ENCODE assay signal across 9 mouse cellular contexts in genomic region chr5:139128476-139129065, GRCm38 (mm10). TPM values are rescaled to one million over a fixed set of nuclear protein-coding genes. Genes with fewer than 3 reads are reported as not detected.
DNase-seq lines count a peak whose midpoint lies in the region; ATAC-seq and TF ChIP-seq lines count a peak whose summit lies in the region.
"Had no signal": no experiment of that assay in that cellular context is flagged by ENCODE, and none has a peak within 500 bp of the region (broad histone marks: within the 10 kb centered on the region; RNA-seq: fewer than 3 reads in every experiment).

No protein-coding gene starts in this region.

- 60% methylated on average over 12 of the region's 12 CpGs for WGBS in heart, postnatal 0 days
- 47% methylated on average over 12 of the region's 12 CpGs for WGBS in embryonic facial prominence, embryonic 10.5 days
- 25% methylated on average over 12 of the region's 12 CpGs for WGBS in hindbrain, embryonic 13.5 days
- WGBS in midbrain, embryonic 12.5 days: 44% methylated on average over 12 of the region's 12 CpGs

- no peaks in the 10 kb centered on the region for H3K36me3 ChIP-seq in heart, postnatal 0 days (replicated peaks; ENCODE audit: control insufficient read depth, insufficient read depth, low read length)
- no peaks in the 10 kb centered on the region for H3K36me3 ChIP-seq in embryonic facial prominence, embryonic 10.5 days (replicated peaks)
- H3K36me3 ChIP-seq in hindbrain, embryonic 13.5 days: peaks cover 24% of the 10 kb centered on the region
- no peaks in the 10 kb centered on the region for H3K36me3 ChIP-seq in midbrain, embryonic 12.5 days

- H3K27ac ChIP-seq in heart, postnatal 0 days (ENCODE audit: low read depth): no peak overlapping the region
- H3K27ac ChIP-seq in embryonic facial prominence, embryonic 10.5 days (replicated peaks): no peak overlapping the region; the same call in 1 of the 2 replicates
- peak overlapping the region; percentile 87; the same call in 1 of the 2 replicates for H3K27ac ChIP-seq in hindbrain, embryonic 13.5 days
- H3K27ac ChIP-seq in midbrain, embryonic 12.5 days (replicated peaks): no peak overlapping the region

- no peak for DNase-seq in heart, postnatal 0 days (ENCODE audit: low spot score)
- no peak for DNase-seq in heart, adult 18-20 months
- no peak for DNase-seq in embryonic facial prominence, embryonic 10.5 days (ENCODE audit: low spot score)
- no peak for DNase-seq in adrenal gland, postnatal 36 days
- DNase-seq in ovary, postnatal 36 days (ENCODE audit: low spot score): no peak
- no peak for DNase-seq in layer of hippocampus, postnatal 25 days (ENCODE audit: extremely low spot score in 1 of 2, low spot score in 1 of 2)
- DNase-seq: lung, postnatal 4 days had no signal

- H3K4me3 ChIP-seq in heart, postnatal 0 days (ENCODE audit: low read depth, low read length): peak overlapping the region; percentile 57; the same call in 1 of the 2 replicates
- peak overlapping the region; percentile 71 for H3K4me3 ChIP-seq in embryonic facial prominence, embryonic 10.5 days
- peak overlapping the region; percentile 58 for H3K4me3 ChIP-seq in hindbrain, embryonic 13.5 days
- peak overlapping the region; percentile 59 for H3K4me3 ChIP-seq in midbrain, embryonic 12.5 days

- TF ChIP-seq CTCF in heart, postnatal 0 days (IDR thresholded peaks at IDR 0.05; ENCODE audit: low read depth): no peak

- peaks cover 16% of the 10 kb centered on the region; the same call in 1 of the 2 replicates for H3K27me3 ChIP-seq in heart, postnatal 0 days (ENCODE audit: control insufficient read depth, insufficient read depth, low read length)
- peaks cover 51% of the 10 kb centered on the region for H3K27me3 ChIP-seq in embryonic facial prominence, embryonic 10.5 days (replicated peaks; ENCODE audit: low read depth, poor library complexity, severe bottlenecking)
- H3K27me3 ChIP-seq in hindbrain, embryonic 13.5 days: peaks cover 15% of the 10 kb centered on the region
- H3K27me3 ChIP-seq in midbrain, embryonic 12.5 days: peaks cover 20% of the 10 kb centered on the region

- peaks cover 8% of the 10 kb centered on the region for H3K4me1 ChIP-seq in heart, postnatal 0 days (ENCODE audit: control insufficient read depth, insufficient read depth)
- peaks cover 11% of the 10 kb centered on the region for H3K4me1 ChIP-seq in embryonic facial prominence, embryonic 10.5 days
- H3K4me1 ChIP-seq in hindbrain, embryonic 13.5 days (replicated peaks): peaks cover 23% of the 10 kb centered on the region
- H3K4me1 ChIP-seq in midbrain, embryonic 12.5 days: peaks cover 14% of the 10 kb centered on the region; the same call in 1 of the 2 replicates

- H3K9ac ChIP-seq in heart, postnatal 0 days (replicated peaks; ENCODE audit: low read depth, low read length): no peak overlapping the region
- H3K9ac ChIP-seq in hindbrain, embryonic 13.5 days: peak overlapping the region; percentile 83
- H3K9ac ChIP-seq in midbrain, embryonic 12.5 days (replicated peaks): peak overlapping the region; percentile 63

- no peak for ATAC-seq in heart, postnatal 0 days (ENCODE audit: insufficient read depth, low read depth)
- ATAC-seq in hindbrain, embryonic 13.5 days (ENCODE audit: low FRiP score): no peak
- no peak for ATAC-seq in midbrain, embryonic 12.5 days (ENCODE audit: low FRiP score, low read depth)

- no peaks in the 10 kb centered on the region for H3K9me3 ChIP-seq in heart, postnatal 0 days (replicated peaks; ENCODE audit: control insufficient read depth, low read length)
- no peaks in the 10 kb centered on the region for H3K9me3 ChIP-seq in embryonic facial prominence, embryonic 10.5 days
- no peaks in the 10 kb centered on the region for H3K9me3 ChIP-seq in hindbrain, embryonic 13.5 days
- no peaks in the 10 kb centered on the region for H3K9me3 ChIP-seq in midbrain, embryonic 12.5 days

- no peak overlapping the region; the same call in 1 of the 2 replicates for H3K4me2 ChIP-seq in heart, postnatal 0 days (ENCODE audit: low read depth, low read length)
- H3K4me2 ChIP-seq in hindbrain, embryonic 13.5 days: peak overlapping the region; percentile 74
- peak overlapping the region; percentile 85 for H3K4me2 ChIP-seq in midbrain, embryonic 12.5 days (replicated peaks)

- no peak for TF ChIP-seq EP300 in heart, postnatal 0 days (IDR thresholded peaks at IDR 0.05; ENCODE audit: low read depth)

RNA-seq across cellular contexts. Expression of gene Prkar1b, which starts 21.2 kb away (rescaled TPM):
- 2.3 TPM in 2 replicates for total RNA-seq in heart, postnatal 0 days (2014; rRNA removed; ENCODE audit: low replicate concordance)
- polyA plus RNA-seq in heart, postnatal 0 days (2015; fragmentation: Nextera tagmentation; extraction: Ambion mirVana): 3.9 and 4.4 TPM in 2 replicates
- total RNA-seq in heart, adult 18-20 months (2021): 1 to 10 TPM; 1.5 to 2.0 TPM
- 7.3 and 9.0 TPM in 2 replicates for polyA plus RNA-seq in embryonic facial prominence, embryonic 10.5 days (2016; fragmentation: Nextera tagmentation; extraction: Ambion mirVana)
- polyA plus RNA-seq in hindbrain, embryonic 13.5 days (2015; fragmentation: Nextera tagmentation; extraction: Ambion mirVana): 179 and 194 TPM in 2 replicates
- polyA plus RNA-seq in midbrain, embryonic 12.5 days (2016; fragmentation: Nextera tagmentation; extraction: Ambion mirVana): 45.5 and 50.4 TPM in 2 replicates
- 10 to 100 TPM; 20.2 to 52.4 TPM for total RNA-seq in adrenal gland, postnatal 36 days (2021)
- total RNA-seq in layer of hippocampus, postnatal 25 days (2021): 100 to 1,000 TPM; 375 to 428 TPM

RNA-seq across cellular contexts. Expression of gene Dnaaf5, which starts 21.5 kb away (rescaled TPM):
- total RNA-seq in heart, postnatal 0 days (2014; rRNA removed; ENCODE audit: low replicate concordance): 23.0 and 38.1 TPM in 2 replicates
- 2.3 and 2.8 TPM in 2 replicates for polyA plus RNA-seq in heart, postnatal 0 days (2015; fragmentation: Nextera tagmentation; extraction: Ambion mirVana)
- 10 to 100 TPM; 13.5 to 19.7 TPM for total RNA-seq in heart, adult 18-20 months (2021)
- polyA plus RNA-seq in embryonic facial prominence, embryonic 10.5 days (2016; fragmentation: Nextera tagmentation; extraction: Ambion mirVana): 9.6 and 10.6 TPM in 2 replicates
- polyA plus RNA-seq in hindbrain, embryonic 13.5 days (2015; fragmentation: Nextera tagmentation; extraction: Ambion mirVana): 3.1 and 3.7 TPM in 2 replicates
- 6.7 and 6.9 TPM in 2 replicates for polyA plus RNA-seq in midbrain, embryonic 12.5 days (2016; fragmentation: Nextera tagmentation; extraction: Ambion mirVana)
- 10 to 100 TPM; 22.7 to 22.8 TPM for total RNA-seq in adrenal gland, postnatal 36 days (2021)
- total RNA-seq in layer of hippocampus, postnatal 25 days (2021): 1 to 10 TPM; 6.8 to 7.6 TPM

Comparison
In these comparisons a context has a peak if more than half of its experiments do, and no peak if none do; other contexts are left out.
1. RNA of gene Prkar1b, which starts 21.2 kb away (total RNA-seq): 375 to 428 TPM in layer of hippocampus, postnatal 25 days; 20.2 to 52.4 TPM in adrenal gland, postnatal 36 days, 2.3 TPM in heart, postnatal 0 days and 1.5 to 2.0 TPM in heart, adult 18-20 months; every median in the first group is over 4 times any median in the second.
2. Peak in every context shown above with its lines, with median percentiles within 50 percentile points of each other: H3K4me3 ChIP-seq.